Mouse (Mus musculus): ENCODE measurements around the gene Sin3b. TPM values are rescaled to one million over a fixed set of nuclear protein-coding genes. Genes with fewer than 3 reads are reported as not detected.

The Sin3b gene
- polyA plus RNA-seq, 1 experiment from 2014 or later = 144 TPM

DNA sequence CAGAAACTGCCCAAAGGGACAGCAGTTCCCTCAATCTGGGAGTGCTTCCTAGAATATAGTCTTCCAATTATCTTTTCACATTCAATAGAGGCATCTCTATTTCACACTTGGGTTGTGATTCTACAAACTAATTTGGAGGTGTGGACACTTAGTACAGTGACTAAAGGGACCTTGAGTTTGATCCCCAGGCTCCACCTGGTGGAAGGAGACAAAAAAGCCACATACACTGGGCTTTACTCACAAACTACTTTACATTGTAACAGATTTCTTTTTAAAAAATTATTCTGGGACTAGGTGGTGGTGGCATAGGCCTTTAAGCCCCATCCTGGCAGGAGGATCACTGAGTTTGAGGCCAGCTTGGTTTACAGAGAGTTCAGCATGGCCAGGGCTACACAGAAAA lies 35.2 kb downstream of the Sin3b start:
- ATAC-seq (ENCODE audit: insufficient read depth, low FRiP score) = no peak
- H3K4me1 ChIP-seq (ENCODE audit: control insufficient read depth, insufficient read depth, low read length) = no peaks in the 10 kb centered on the region
- no peaks in the 10 kb centered on the region for H3K27me3 ChIP-seq (ENCODE audit: control insufficient read depth, insufficient read depth, low read length)
- no peak overlapping the region for H3K9ac ChIP-seq (ENCODE audit: low read length)
- H3K27ac ChIP-seq (ENCODE audit: low read length) = no peak overlapping the region
- peaks cover 33% of the 10 kb centered on the region for H3K36me3 ChIP-seq (ENCODE audit: control insufficient read depth, insufficient read depth, low read length)
- no peak overlapping the region for H3K4me2 ChIP-seq (ENCODE audit: low read depth, low read length)
- H3K9me3 ChIP-seq (replicated peaks; ENCODE audit: control insufficient read depth, low read length) = no peaks in the 10 kb centered on the region
- H3K4me3 ChIP-seq (replicated peaks; ENCODE audit: low read length) = no peak overlapping the region

DNA sequence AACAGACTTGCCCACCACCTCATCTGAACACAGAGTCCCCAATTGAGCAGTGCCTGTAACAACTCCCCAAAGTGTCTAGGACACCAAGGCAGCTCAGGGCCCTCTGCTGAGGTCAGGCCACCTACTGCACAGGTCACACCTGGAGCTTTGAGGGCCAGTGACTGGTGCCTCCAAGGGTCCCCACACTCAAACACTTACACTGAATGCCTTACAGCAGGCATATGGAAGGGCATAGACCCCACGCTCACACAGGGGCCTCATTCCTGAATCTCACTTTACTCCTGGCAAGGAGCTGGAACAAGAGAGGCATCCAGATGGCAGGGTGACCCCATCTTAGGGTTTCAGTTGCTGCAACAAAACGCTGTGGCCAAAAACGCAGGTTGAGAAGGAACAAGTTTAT lies 37.1 kb downstream of the Sin3b start:
- H3K9me3 ChIP-seq (replicated peaks; ENCODE audit: control insufficient read depth, low read length) = no peaks in the 10 kb centered on the region
- no peak for ATAC-seq (ENCODE audit: insufficient read depth, low FRiP score)
- H3K27ac ChIP-seq (ENCODE audit: low read length) = no peak overlapping the region
- no peak overlapping the region for H3K4me3 ChIP-seq (replicated peaks; ENCODE audit: low read length)
- WGBS = 81% methylated on average over 3 of the region's 3 CpGs
- no peaks in the 10 kb centered on the region for H3K4me1 ChIP-seq (ENCODE audit: control insufficient read depth, insufficient read depth, low read length)
- H3K4me2 ChIP-seq (ENCODE audit: low read depth, low read length) = no peak overlapping the region
- H3K27me3 ChIP-seq (ENCODE audit: control insufficient read depth, insufficient read depth, low read length) = no peaks in the 10 kb centered on the region
- H3K36me3 ChIP-seq (ENCODE audit: control insufficient read depth, insufficient read depth, low read length) = peaks cover 27% of the 10 kb centered on the region; the same call in 1 of the 2 replicates
- no peak overlapping the region for H3K9ac ChIP-seq (ENCODE audit: low read length)

DNA sequence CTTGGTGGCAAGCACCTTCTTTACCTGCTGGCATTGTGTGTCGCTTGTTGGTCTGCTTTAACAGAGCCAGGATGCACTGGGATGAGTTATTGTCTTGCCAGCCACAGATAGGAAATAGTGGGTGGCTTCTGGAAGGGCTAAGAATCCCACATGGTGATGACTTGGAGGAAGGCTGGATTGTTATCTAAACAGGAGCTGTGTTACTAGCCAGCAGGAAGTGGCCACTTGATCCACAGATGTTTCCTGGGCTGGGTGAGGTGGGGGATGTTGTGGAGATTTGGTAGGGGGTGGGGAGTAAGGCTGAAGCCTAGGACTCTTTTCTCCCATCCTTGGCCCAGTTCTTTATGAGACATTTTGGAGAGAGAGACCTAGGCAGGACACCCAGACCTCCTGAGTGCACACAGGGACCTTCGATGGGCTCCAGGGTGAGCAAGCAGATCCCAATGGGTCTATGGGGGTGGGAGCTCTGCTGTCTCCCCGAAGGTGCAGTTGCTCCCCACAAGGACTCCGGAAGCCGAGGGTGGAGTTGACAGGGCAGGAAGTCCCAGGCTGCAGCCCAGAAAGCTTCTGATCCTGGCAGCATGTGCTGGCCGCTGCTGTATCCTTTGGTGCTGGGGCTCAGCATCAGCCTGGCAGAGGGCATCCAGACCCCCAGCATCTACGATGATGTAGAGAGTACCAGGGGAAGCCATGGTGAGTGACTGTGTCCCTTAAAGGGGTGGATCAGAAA lies 38.4 kb downstream of the Sin3b start, which contains the start of gene F2rl3:
Gene F2rl3, plus strand, starts transcription at position 559 of the 730 bp plus-strand sequence.
- H3K9ac ChIP-seq (ENCODE audit: low read length) = no peak within 1 kb of the TSS
- no peaks in the 10 kb centered on the region for H3K9me3 ChIP-seq (replicated peaks; ENCODE audit: control insufficient read depth, low read length)
- no peaks in the 10 kb centered on the region for H3K4me1 ChIP-seq (ENCODE audit: control insufficient read depth, insufficient read depth, low read length)
- WGBS = 72% methylated on average over 7 of the region's 7 CpGs
- peak within 1 kb of the TSS; percentile 4; the same call in 1 of the 2 replicates for H3K27ac ChIP-seq (ENCODE audit: low read length)
- no peak within 1 kb of the TSS for H3K4me2 ChIP-seq (ENCODE audit: low read depth, low read length)
- no peaks in the 10 kb centered on the region for H3K27me3 ChIP-seq (ENCODE audit: control insufficient read depth, insufficient read depth, low read length)
- peaks cover 16% of the 10 kb centered on the region; the same call in 1 of the 2 replicates for H3K36me3 ChIP-seq (ENCODE audit: control insufficient read depth, insufficient read depth, low read length)
- H3K4me3 ChIP-seq (replicated peaks; ENCODE audit: low read length) = no peak within 1 kb of the TSS
- ATAC-seq (ENCODE audit: insufficient read depth, low FRiP score) = no peak

DNA sequence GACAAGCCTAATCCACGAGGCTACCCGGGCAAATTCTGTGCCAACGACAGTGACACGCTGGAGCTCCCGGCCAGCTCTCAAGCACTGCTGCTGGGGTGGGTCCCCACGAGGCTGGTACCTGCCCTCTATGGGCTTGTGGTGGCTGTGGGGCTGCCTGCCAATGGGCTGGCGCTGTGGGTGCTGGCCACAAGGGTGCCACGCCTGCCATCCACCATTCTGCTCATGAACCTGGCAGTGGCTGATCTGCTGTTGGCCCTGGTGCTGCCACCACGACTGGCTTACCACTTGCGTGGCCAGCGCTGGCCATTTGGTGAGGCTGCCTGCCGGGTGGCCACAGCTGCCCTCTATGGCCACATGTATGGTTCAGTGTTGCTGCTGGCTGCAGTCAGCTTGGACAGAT lies 39.2 kb downstream of the Sin3b start:
- H3K9me3 ChIP-seq (replicated peaks; ENCODE audit: control insufficient read depth, low read length) = no peaks in the 10 kb centered on the region
- H3K36me3 ChIP-seq (ENCODE audit: control insufficient read depth, insufficient read depth, low read length) = peaks cover 9% of the 10 kb centered on the region; the same call in 1 of the 2 replicates
- no peak for ATAC-seq (ENCODE audit: insufficient read depth, low FRiP score)
- WGBS = 81% methylated on average over 12 of the region's 12 CpGs
- H3K27ac ChIP-seq (ENCODE audit: low read length) = 0 out of 2 replicates have a peak overlapping the region, but pooled peaks have one; percentile 4
- H3K27me3 ChIP-seq (ENCODE audit: control insufficient read depth, insufficient read depth, low read length) = no peaks in the 10 kb centered on the region
- H3K4me3 ChIP-seq (replicated peaks; ENCODE audit: low read length) = no peak overlapping the region
- H3K9ac ChIP-seq (ENCODE audit: low read length) = no peak overlapping the region
- H3K4me2 ChIP-seq (ENCODE audit: low read depth, low read length) = no peak overlapping the region
- H3K4me1 ChIP-seq (ENCODE audit: control insufficient read depth, insufficient read depth, low read length) = no peaks in the 10 kb centered on the region

DNA sequence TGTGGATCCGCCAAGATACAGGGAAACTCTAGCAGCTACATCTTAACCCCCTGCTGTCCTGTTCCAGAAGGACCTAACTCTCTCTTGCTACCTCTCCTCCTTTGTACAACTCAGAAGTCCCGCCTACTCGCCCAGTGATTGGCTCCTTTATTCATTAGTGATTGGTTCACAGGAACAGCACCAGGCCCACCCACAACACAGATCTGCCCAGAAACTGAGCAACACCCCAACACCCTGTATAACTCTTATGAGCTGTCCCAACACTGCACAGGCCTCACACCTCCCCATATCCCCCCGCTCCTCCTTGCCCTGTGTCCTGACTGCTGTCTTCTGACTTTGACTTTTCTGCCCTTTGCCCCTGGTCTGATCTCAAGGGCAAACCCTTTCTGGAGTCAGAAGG lies 42.6 kb downstream of the Sin3b start:
- WGBS = 63% methylated on average over 4 of the region's 4 CpGs
- H3K36me3 ChIP-seq (ENCODE audit: control insufficient read depth, insufficient read depth, low read length) = no peaks in the 10 kb centered on the region
- H3K4me3 ChIP-seq (replicated peaks; ENCODE audit: low read length) = no peak overlapping the region
- H3K27me3 ChIP-seq (ENCODE audit: control insufficient read depth, insufficient read depth, low read length) = no peaks in the 10 kb centered on the region
- H3K9ac ChIP-seq (ENCODE audit: low read length) = no peak overlapping the region
- H3K4me1 ChIP-seq (ENCODE audit: control insufficient read depth, insufficient read depth, low read length) = no peaks in the 10 kb centered on the region
- H3K27ac ChIP-seq (ENCODE audit: low read length) = no peak overlapping the region
- no peak for ATAC-seq (ENCODE audit: insufficient read depth, low FRiP score)
- no peak overlapping the region for H3K4me2 ChIP-seq (ENCODE audit: low read depth, low read length)
- no peaks in the 10 kb centered on the region for H3K9me3 ChIP-seq (replicated peaks; ENCODE audit: control insufficient read depth, low read length)

GRCm38 (mm10) chr8:72766777-72767176 lies 43.7 kb downstream of the Sin3b start:
- WGBS = 26% methylated on average over 7 of the region's 7 CpGs
- Histone ChIP-seq H3K9ac (ENCODE audit: low read length) (no peak overlapping the region), H3K9me3 (replicated peaks; ENCODE audit: control insufficient read depth, low read length) (no peaks in the 10 kb centered on the region), H3K4me1 (ENCODE audit: control insufficient read depth, insufficient read depth, low read length) (no peaks in the 10 kb centered on the region), H3K27me3 (ENCODE audit: control insufficient read depth, insufficient read depth, low read length) (no peaks in the 10 kb centered on the region), H3K4me3 (replicated peaks; ENCODE audit: low read length) (no peak overlapping the region), H3K4me2 (ENCODE audit: low read depth, low read length) (no peak overlapping the region), H3K36me3 (ENCODE audit: control insufficient read depth, insufficient read depth, low read length) (no peaks in the 10 kb centered on the region), H3K27ac (ENCODE audit: low read length) (no peak overlapping the region)
- ATAC-seq (ENCODE audit: insufficient read depth, low FRiP score) = no peak

GRCm38 (mm10) chr8:72777797-72778196 lies 54.7 kb downstream of the Sin3b start:
- no peaks in the 10 kb centered on the region for H3K4me1 ChIP-seq (ENCODE audit: control insufficient read depth, insufficient read depth, low read length)
- H3K9me3 ChIP-seq (replicated peaks; ENCODE audit: control insufficient read depth, low read length) = no peaks in the 10 kb centered on the region
- no peak overlapping the region for H3K27ac ChIP-seq (ENCODE audit: low read length)
- H3K4me3 ChIP-seq (replicated peaks; ENCODE audit: low read length) = no peak overlapping the region
- no peak overlapping the region for H3K4me2 ChIP-seq (ENCODE audit: low read depth, low read length)
- H3K27me3 ChIP-seq (ENCODE audit: control insufficient read depth, insufficient read depth, low read length) = no peaks in the 10 kb centered on the region
- no peak overlapping the region for H3K9ac ChIP-seq (ENCODE audit: low read length)
- no peaks in the 10 kb centered on the region for H3K36me3 ChIP-seq (ENCODE audit: control insufficient read depth, insufficient read depth, low read length)
- 81% methylated on average over 1 of the region's 1 CpGs for WGBS
- no peak for ATAC-seq (ENCODE audit: insufficient read depth, low FRiP score)

GRCm38 (mm10) chr8:72780644-72781043 lies 57.6 kb downstream of the Sin3b start:
- Histone ChIP-seq H3K27me3 (ENCODE audit: control insufficient read depth, insufficient read depth, low read length) (no peaks in the 10 kb centered on the region), H3K36me3 (ENCODE audit: control insufficient read depth, insufficient read depth, low read length) (no peaks in the 10 kb centered on the region), H3K4me3 (replicated peaks; ENCODE audit: low read length) (no peak overlapping the region), H3K9ac (ENCODE audit: low read length) (no peak overlapping the region), H3K27ac (ENCODE audit: low read length) (no peak overlapping the region), H3K9me3 (replicated peaks; ENCODE audit: control insufficient read depth, low read length) (no peaks in the 10 kb centered on the region), H3K4me1 (ENCODE audit: control insufficient read depth, insufficient read depth, low read length) (no peaks in the 10 kb centered on the region), H3K4me2 (ENCODE audit: low read depth, low read length) (no peak overlapping the region)
- WGBS = 91% methylated on average over 4 of the region's 4 CpGs
- no peak for ATAC-seq (ENCODE audit: insufficient read depth, low FRiP score)

- Histone ChIP-seq H3K9ac (ENCODE audit: low read length) (no peak overlapping the region), H3K27me3 (ENCODE audit: control insufficient read depth, insufficient read depth, low read length) (no peaks in the 10 kb centered on the region), H3K27ac (ENCODE audit: low read length) (no peak overlapping the region), H3K36me3 (ENCODE audit: control insufficient read depth, insufficient read depth, low read length) (no peaks in the 10 kb centered on the region), H3K9me3 (replicated peaks; ENCODE audit: control insufficient read depth, low read length) (no peaks in the 10 kb centered on the region), H3K4me2 (ENCODE audit: low read depth, low read length) (no peak overlapping the region), H3K4me3 (replicated peaks; ENCODE audit: low read length) (no peak overlapping the region), H3K4me1 (ENCODE audit: control insufficient read depth, insufficient read depth, low read length) (no peaks in the 10 kb centered on the region)
- 82% methylated on average over 2 of the region's 2 CpGs for WGBS
- no peak for ATAC-seq (ENCODE audit: insufficient read depth, low FRiP score)
Observed at GRCm38 (mm10) chr8:72801583-72801982, 78.5 kb downstream of the Sin3b start.
